Mouse (Mus musculus) embryo, embryonic 11.5 days (tissue): ENCODE measurements around the gene Fry.
A peak's percentile ranks its signal among the peaks of the same experiment; 100 is the strongest.

Source experiments
- DNase-seq: peaks from one replicate; pipeline ENCODE4 v3.0.0-alpha.2; 2012; ENCODE audit warnings: low read depth, low spot score

The Fry gene

GRCm38 (mm10) chr5:150130144-150130543 lies 11.7 kb downstream of the Fry start:
- no peak for DNase-seq

- DNase-seq = no peak
These were observed 12.7 kb downstream of the Fry start for GRCm38 (mm10) chr5:150131166-150131565.

- no peak for DNase-seq
These were observed 16.2 kb downstream of the Fry start for GRCm38 (mm10) chr5:150134651-150135050.

- no peak for DNase-seq
These were observed 17.1 kb downstream of the Fry start for GRCm38 (mm10) chr5:150135529-150135928.

GRCm38 (mm10) chr5:150137772-150138451 lies 19.5 kb downstream of the Fry start:
- DNase-seq = no peak

GRCm38 (mm10) chr5:150140513-150140912 lies 22.1 kb downstream of the Fry start:
- no peak for DNase-seq

- DNase-seq = no peak
These were observed 27.5 kb downstream of the Fry start for GRCm38 (mm10) chr5:150145967-150146366.

- no peak for DNase-seq
These were observed 28.2 kb downstream of the Fry start for GRCm38 (mm10) chr5:150146612-150147011.

- DNase-seq = no peak
These were observed 31.3 kb downstream of the Fry start for GRCm38 (mm10) chr5:150149725-150150124.

- no peak for DNase-seq
These were observed 32.5 kb downstream of the Fry start for GRCm38 (mm10) chr5:150150986-150151385.

- no peak for DNase-seq
These were observed 33.8 kb downstream of the Fry start for GRCm38 (mm10) chr5:150152071-150152879.

GRCm38 (mm10) chr5:150152880-150153281 lies 34.4 kb downstream of the Fry start:
- no peak for DNase-seq

GRCm38 (mm10) chr5:150155388-150155787 lies 36.9 kb downstream of the Fry start:
- no peak for DNase-seq

GRCm38 (mm10) chr5:150156063-150156786 lies 37.8 kb downstream of the Fry start:
- no peak for DNase-seq

GRCm38 (mm10) chr5:150157682-150158081 lies 39.2 kb downstream of the Fry start:
- no peak for DNase-seq

GRCm38 (mm10) chr5:150159151-150159550 lies 40.7 kb downstream of the Fry start:
- DNase-seq = no peak

GRCm38 (mm10) chr5:150161193-150161592 lies 42.7 kb downstream of the Fry start:
- no peak for DNase-seq

GRCm38 (mm10) chr5:150161898-150162297 lies 43.5 kb downstream of the Fry start:
- no peak for DNase-seq

- no peak for DNase-seq
These were observed 46.2 kb downstream of the Fry start for GRCm38 (mm10) chr5:150164671-150165070.

- DNase-seq = no peak
These were observed 48.4 kb downstream of the Fry start for GRCm38 (mm10) chr5:150166811-150167210.

- DNase-seq = no peak
These were observed 48.8 kb downstream of the Fry start for GRCm38 (mm10) chr5:150167287-150167686.

GRCm38 (mm10) chr5:150168712-150169111 lies 50.3 kb downstream of the Fry start:
- peak; percentile 69 for DNase-seq
